In genomic region chr9:110093303-110093702, GRCm38 (mm10) we compare ENCODE assay signal across 19 mouse cellular contexts. TPM values are rescaled to one million over a fixed set of nuclear protein-coding genes. Genes with fewer than 3 reads are reported as not detected.
A peak's percentile ranks its signal among the peaks of the same experiment; 100 is the strongest.
DNase-seq lines count a peak whose midpoint lies in the region; ATAC-seq and TF ChIP-seq lines count a peak whose summit lies in the region.
"Had no signal": no experiment of that assay in that cellular context is flagged by ENCODE, and none has a peak within 500 bp of the region (broad histone marks: within the 10 kb centered on the region; RNA-seq: fewer than 3 reads in every experiment).

No protein-coding gene starts in this region.

- no peak for TF ChIP-seq POLR2A in heart, adult 2 months (IDR thresholded peaks at IDR 0.05; ENCODE audit: insufficient read depth, low read depth, low read length)
- TF ChIP-seq POLR2A in lung, adult 2 months (IDR thresholded peaks at IDR 0.05; ENCODE audit: borderline replicate concordance, extremely low read depth, low read depth, low read length) = no peak
- no peak for TF ChIP-seq POLR2A in ES-Bruce4 (IDR thresholded peaks at IDR 0.05; ENCODE audit: insufficient read depth, low read length)

- intact Hi-C loops in heart, adult 2 months (cut with DNase I) = no loop called here
- intact Hi-C loops in heart, postnatal 36 days (cut with DNase I) = no loop called here

- H3K27me3 ChIP-seq in heart, adult 2 months (ENCODE audit: control insufficient read depth, insufficient read depth, low read length) = no peaks in the 10 kb centered on the region
- no peaks in the 10 kb centered on the region for H3K27me3 ChIP-seq in lung, embryonic 14.5 days (ENCODE audit: insufficient read depth, low read length)
- no peaks in the 10 kb centered on the region for H3K27me3 ChIP-seq in ES-Bruce4 (ENCODE audit: control insufficient read depth, insufficient read depth, low read length, poor library complexity, severe bottlenecking)
- H3K27me3 ChIP-seq: embryonic facial prominence, embryonic 15.5 days; hindbrain, embryonic 12.5 days; megakaryocyte, embryonic 14.5 days; midbrain, embryonic 15.5 days had no signal

- H3K36me3 ChIP-seq in heart, adult 2 months (ENCODE audit: control insufficient read depth, insufficient read depth, low read length) = no peaks in the 10 kb centered on the region
- H3K36me3 ChIP-seq in lung, embryonic 14.5 days (ENCODE audit: insufficient read depth) = peaks cover 94% of the 10 kb centered on the region
- peaks cover 67% of the 10 kb centered on the region for H3K36me3 ChIP-seq in ES-Bruce4 (ENCODE audit: control insufficient read depth, insufficient read depth, low read length, poor library complexity, severe bottlenecking)

- H3K9me3 ChIP-seq in lung, embryonic 14.5 days (ENCODE audit: low read depth, low read length) = no peaks in the 10 kb centered on the region
- no peaks in the 10 kb centered on the region for H3K9me3 ChIP-seq in ES-Bruce4 (replicated peaks; ENCODE audit: control insufficient read depth, insufficient read depth, low read length, poor library complexity, severe bottlenecking)
- H3K9me3 ChIP-seq: embryonic facial prominence, embryonic 15.5 days; forebrain, embryonic 10.5 days; hindbrain, embryonic 12.5 days; megakaryocyte, embryonic 14.5 days; midbrain, embryonic 15.5 days had no signal

- H3K4me2 ChIP-seq in lung, embryonic 14.5 days = no peak overlapping the region
- H3K4me2 ChIP-seq: embryonic facial prominence, embryonic 15.5 days; hindbrain, embryonic 12.5 days; midbrain, embryonic 15.5 days had no signal

- TF ChIP-seq CTCF in heart, adult 2 months (IDR thresholded peaks at IDR 0.05) = peak; percentile 48
- peak; percentile 15; the same call in 1 of the 2 replicates for TF ChIP-seq CTCF in lung, embryonic 14.5 days (IDR thresholded peaks at IDR 0.05; ENCODE audit: low read depth)
- no peak for TF ChIP-seq CTCF in lung, adult 2 months (IDR thresholded peaks at IDR 0.05; ENCODE audit: insufficient read depth, low read length)
- TF ChIP-seq CTCF in ES-Bruce4 (IDR thresholded peaks at IDR 0.05; ENCODE audit: low read depth, low read length) = peak; percentile 7

- H3K4me3 ChIP-seq in heart, adult 2 months = no peak overlapping the region
- no peak overlapping the region for H3K4me3 ChIP-seq in lung, embryonic 14.5 days (ENCODE audit: low read depth, low read length)
- H3K4me3 ChIP-seq in lung, adult 2 months (replicated peaks; ENCODE audit: extremely low read depth, low read depth, low read length) = no peak overlapping the region
- no peak overlapping the region for H3K4me3 ChIP-seq in ES-Bruce4 (ENCODE audit: low read depth, low read length)
- H3K4me3 ChIP-seq: embryonic facial prominence, embryonic 15.5 days; forebrain, embryonic 10.5 days; hindbrain, embryonic 12.5 days; megakaryocyte, embryonic 14.5 days; midbrain, embryonic 15.5 days had no signal

- DNase-seq in heart, adult 2 months = no peak
- DNase-seq in heart, postnatal 36 days = no peak
- DNase-seq in lung, embryonic 14.5 days = no peak
- DNase-seq in lung, adult 2 months = no peak
- peak; percentile 56 for DNase-seq in ZHBTc4 (ENCODE audit: low read depth, low spot score)
- DNase-seq in urinary bladder, postnatal 4 days (ENCODE audit: low spot score in 2 of 2) = no peak
- DNase-seq: embryo, embryonic 11 days; gastrocnemius, postnatal 25 days; kidney, postnatal 14 days; layer of hippocampus, adult 9-11 months; right cerebral cortex, adult 18-20 months; thymus, postnatal 36 days had no signal

- H3K9ac ChIP-seq in heart, adult 2 months (ENCODE audit: low read depth, low read length) = no peak overlapping the region
- no peak overlapping the region for H3K9ac ChIP-seq in lung, embryonic 14.5 days
- no peak overlapping the region for H3K9ac ChIP-seq in ES-Bruce4 (ENCODE audit: low read depth, poor library complexity, severe bottlenecking)
- H3K9ac ChIP-seq: embryonic facial prominence, embryonic 15.5 days; hindbrain, embryonic 12.5 days; midbrain, embryonic 15.5 days had no signal

- WGBS in heart, adult 2 months = 88% methylated on average over 4 of the region's 4 CpGs
- WGBS in lung, embryonic 14.5 days = 77% methylated on average over 4 of the region's 4 CpGs
- 80% methylated on average over 4 of the region's 4 CpGs for WGBS in lung, adult 2 months

- H3K27ac ChIP-seq in heart, adult 2 months = no peak overlapping the region
- no peak overlapping the region for H3K27ac ChIP-seq in lung, embryonic 14.5 days (ENCODE audit: low read depth)
- H3K27ac ChIP-seq in ES-Bruce4 (ENCODE audit: insufficient read depth, low read length) = no peak overlapping the region
- H3K27ac ChIP-seq: embryonic facial prominence, embryonic 15.5 days; forebrain, embryonic 10.5 days; hindbrain, embryonic 12.5 days; midbrain, embryonic 15.5 days had no signal

- no peaks in the 10 kb centered on the region for H3K79me2 ChIP-seq in heart, adult 2 months (replicated peaks; ENCODE audit: control insufficient read depth, insufficient read depth, low read length)

- H3K4me1 ChIP-seq in heart, adult 2 months (ENCODE audit: control insufficient read depth, insufficient read depth, low read length) = no peaks in the 10 kb centered on the region
- H3K4me1 ChIP-seq in lung, embryonic 14.5 days (ENCODE audit: insufficient read depth) = no peaks in the 10 kb centered on the region
- H3K4me1 ChIP-seq in lung, adult 2 months (ENCODE audit: control insufficient read depth, insufficient read depth, low read length) = no peaks in the 10 kb centered on the region
- H3K4me1 ChIP-seq in ES-Bruce4 (ENCODE audit: control insufficient read depth, insufficient read depth, low read length) = no peaks in the 10 kb centered on the region
- H3K4me1 ChIP-seq: embryonic facial prominence, embryonic 15.5 days; forebrain, embryonic 10.5 days; hindbrain, embryonic 12.5 days; megakaryocyte, embryonic 14.5 days; midbrain, embryonic 15.5 days had no signal

- ATAC-seq in lung, embryonic 14.5 days (ENCODE audit: insufficient read depth) = no peak
- ATAC-seq: inflammation-experienced regulatory T-cells, adult 6 months; midbrain, embryonic 15.5 days had no signal

- no peak for TF ChIP-seq EP300 in heart, adult 2 months (IDR thresholded peaks at IDR 0.05; ENCODE audit: insufficient read depth, low read depth, low read length)
- no peak for TF ChIP-seq EP300 in ES-Bruce4 (IDR thresholded peaks at IDR 0.05; ENCODE audit: insufficient read depth, low read depth, low read length)

RNA-seq across cellular contexts. Expression of gene Smarcc1, which starts 24.2 kb away (rescaled TPM):
- 10 to 100 TPM; 24.1 to 25.2 TPM for total RNA-seq in heart, adult 2 months (2021)
- polyA plus RNA-seq in heart, adult 2 months (2012; rRNA removed) = 8.4 and 10.6 TPM in 2 replicates
- total RNA-seq in heart, postnatal 36 days (2021) = 10 to 100 TPM; 23.4 to 27.4 TPM
- polyA plus RNA-seq in lung, embryonic 14.5 days (2014; fragmentation: Nextera tagmentation; extraction: Ambion mirVana) = 160 TPM in 2 replicates
- polyA plus RNA-seq in lung, adult 2 months (2012; rRNA removed) = 11.5 and 11.9 TPM in 2 replicates
- polyA plus RNA-seq in ES-Bruce4 (2011; ENCODE audit: insufficient read depth, insufficient read length, low read depth, missing spikeins) = 208 and 220 TPM in 2 replicates

RNA-seq across cellular contexts. Expression of gene Dhx30, which starts 24.3 kb away (rescaled TPM):
- 10 to 100 TPM; 64.8 to 68.6 TPM for total RNA-seq in heart, adult 2 months (2021)
- polyA plus RNA-seq in heart, adult 2 months (2012; rRNA removed) = 56.7 and 73.5 TPM in 2 replicates
- total RNA-seq in heart, postnatal 36 days (2021) = 10 to 100 TPM; 57.4 to 60.2 TPM
- polyA plus RNA-seq in lung, embryonic 14.5 days (2014; fragmentation: Nextera tagmentation; extraction: Ambion mirVana) = 124 and 137 TPM in 2 replicates
- polyA plus RNA-seq in lung, adult 2 months (2012; rRNA removed) = 61.1 and 70.7 TPM in 2 replicates
- polyA plus RNA-seq in ES-Bruce4 (2011; ENCODE audit: insufficient read depth, insufficient read length, low read depth, missing spikeins) = 108 and 140 TPM in 2 replicates

Comparison
In these comparisons a context has a peak if more than half of its experiments do, and no peak if none do; other contexts are left out.
1. RNA of gene Smarcc1, which starts 24.2 kb away (polyA plus RNA-seq): 208 to 220 TPM in ES-Bruce4 and 160 TPM in lung, embryonic 14.5 days; 11.5 to 11.9 TPM in lung, adult 2 months and 8.4 to 10.6 TPM in heart, adult 2 months; every median in the first group is over 10 times any median in the second.